Mouse (Mus musculus) R1 (cell line): Measurements from ENCODE around the gene Cox5a.

ENCODE experiments used
- DNase-seq: peaks from one replicate; pipeline ENCODE4 v3.0.0-alpha.2; 2018; ENCODE audit warnings: low read depth, low spot score

The Cox5a gene

GRCm38 (mm10) chr9:57521056-57521911 lies at the start of gene Cox5a:
Gene Cox5a, plus strand, starts transcription at chr9:57521274.
- peak; percentile 89 for DNase-seq

DNA sequence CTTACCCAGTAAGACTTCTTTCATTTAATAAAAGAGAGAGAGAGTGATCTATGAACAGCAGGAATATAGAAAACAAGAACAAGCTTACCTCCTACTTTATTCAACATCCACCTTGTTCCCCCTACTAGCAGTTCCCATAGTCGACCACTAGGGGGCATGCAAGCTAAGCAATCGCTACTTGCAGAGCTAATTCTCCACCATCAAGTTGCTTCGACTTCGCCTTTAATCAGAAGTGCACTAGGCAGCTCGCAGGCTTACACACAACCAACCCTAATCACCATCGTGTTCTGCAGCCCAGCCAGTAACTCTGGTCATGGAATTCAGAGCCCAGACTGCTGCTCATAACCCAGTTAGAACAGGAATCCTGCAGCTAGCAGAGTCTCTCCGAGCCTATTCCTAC lies 35.3 kb upstream of the Cox5a start:
- DNase-seq = peak; percentile 88

- DNase-seq = no peak
These were observed 33.3 kb upstream of the Cox5a start for GRCm38 (mm10) chr9:57487807-57488206.

DNA sequence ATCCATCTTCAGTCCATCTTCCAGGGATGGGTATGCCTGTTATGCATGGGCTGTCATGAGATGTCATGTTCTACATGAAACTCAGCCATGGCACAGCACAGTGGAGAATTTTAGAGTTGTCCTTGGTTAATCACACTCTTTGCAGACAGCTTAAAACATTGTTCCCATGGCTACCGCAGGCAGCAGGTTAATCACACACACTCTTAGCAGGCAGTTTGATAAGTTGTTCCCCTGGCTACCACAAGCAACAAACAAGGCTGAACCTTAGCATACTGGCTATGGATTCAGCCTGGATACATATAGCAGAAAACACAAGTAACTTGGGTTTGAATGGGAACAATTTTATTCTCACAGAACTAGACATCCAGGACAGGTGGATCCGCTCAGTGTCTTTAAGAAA lies 27.5 kb upstream of the Cox5a start:
- no peak for DNase-seq

GRCm38 (mm10) chr9:57494970-57495369 lies 26.1 kb upstream of the Cox5a start:
- DNase-seq = peak; percentile 93

- DNase-seq = no peak
These were observed 23.8 kb upstream of the Cox5a start for GRCm38 (mm10) chr9:57497236-57497635.

DNA sequence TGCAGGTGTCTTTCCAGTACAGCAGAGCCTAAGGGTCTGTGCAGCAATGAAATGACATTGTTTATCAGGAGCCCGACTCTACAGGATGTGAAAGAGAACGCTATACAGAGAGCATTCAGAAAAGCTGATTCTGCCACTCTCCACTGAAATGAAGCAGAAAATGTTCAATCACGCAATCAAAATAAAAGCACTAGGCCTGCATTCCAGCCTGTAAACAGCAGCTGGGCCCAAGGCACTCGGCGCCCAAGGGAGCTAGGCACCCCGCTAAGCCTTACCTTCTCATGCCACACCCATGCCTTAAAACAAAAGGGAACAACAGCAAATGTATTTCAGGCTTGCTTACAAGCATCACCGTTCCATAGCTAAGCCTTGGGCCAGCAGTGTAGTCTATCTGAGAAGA lies 22.5 kb upstream of the Cox5a start:
- no peak for DNase-seq

- DNase-seq = peak; percentile 19
These were observed 19.6 kb upstream of the Cox5a start for GRCm38 (mm10) chr9:57501452-57501851.

GRCm38 (mm10) chr9:57501861-57502260 lies 19.2 kb upstream of the Cox5a start:
- DNase-seq = peak; percentile 27

- DNase-seq = peak; percentile 67
These were observed 18.0 kb upstream of the Cox5a start for GRCm38 (mm10) chr9:57502911-57503621.

DNA sequence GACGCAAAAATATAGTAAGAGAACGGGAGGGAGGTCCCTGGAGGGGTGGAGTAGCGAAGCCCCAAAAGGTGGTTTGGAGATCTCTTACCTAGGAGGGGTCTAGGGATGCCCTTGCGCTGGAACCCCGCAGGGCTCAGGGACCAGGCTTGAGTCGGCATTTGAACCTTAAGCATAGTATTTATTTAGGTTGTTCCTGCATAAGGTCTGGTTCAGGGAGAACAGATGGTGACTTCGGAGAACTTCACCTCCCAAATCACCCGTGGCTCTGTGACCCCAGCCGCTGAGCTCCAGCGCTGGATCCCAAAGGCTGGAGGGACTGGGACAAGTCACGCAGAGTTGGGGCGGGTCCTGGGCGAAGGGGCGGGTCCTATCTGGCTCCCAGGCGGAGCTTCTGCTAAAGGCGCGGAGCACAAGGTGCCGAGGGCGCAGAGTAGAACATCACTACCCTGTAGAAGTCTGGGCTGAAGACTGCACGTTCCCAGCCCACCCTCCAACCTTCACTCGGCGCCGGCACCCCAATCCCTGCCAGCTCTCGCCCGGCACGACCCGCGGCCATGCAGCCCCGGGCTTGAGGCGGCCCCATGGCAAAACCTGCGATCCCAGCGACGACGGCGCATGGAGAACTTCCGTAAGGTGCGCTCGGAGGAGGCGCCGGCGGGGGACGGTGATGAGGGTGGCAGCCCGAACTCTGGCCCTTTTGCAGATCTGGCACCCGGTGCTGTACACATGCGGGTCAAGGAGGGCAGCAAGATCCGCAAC lies 17.3 kb upstream of the Cox5a start, which contains the start of gene Rpp25:
Rpp25 (plus strand) TSS at position 405 of the 759 bp plus-strand sequence.
- peak; percentile 94 for DNase-seq

DNA sequence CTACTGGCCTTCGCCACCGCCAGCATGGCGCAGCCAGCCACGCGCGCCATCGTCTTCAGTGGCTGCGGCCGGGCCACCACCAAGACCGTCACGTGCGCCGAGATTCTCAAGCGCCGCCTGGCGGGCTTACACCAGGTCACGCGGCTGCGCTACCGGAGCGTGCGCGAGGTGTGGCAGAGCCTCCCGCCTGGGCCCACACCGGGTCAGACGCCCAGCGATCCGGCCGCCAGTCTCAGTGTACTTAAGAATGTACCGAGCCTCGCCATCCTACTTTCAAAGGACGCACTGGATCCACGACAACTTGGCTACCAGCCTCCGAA lies 16.7 kb upstream of the Cox5a start:
- DNase-seq = peak; percentile 91

DNA sequence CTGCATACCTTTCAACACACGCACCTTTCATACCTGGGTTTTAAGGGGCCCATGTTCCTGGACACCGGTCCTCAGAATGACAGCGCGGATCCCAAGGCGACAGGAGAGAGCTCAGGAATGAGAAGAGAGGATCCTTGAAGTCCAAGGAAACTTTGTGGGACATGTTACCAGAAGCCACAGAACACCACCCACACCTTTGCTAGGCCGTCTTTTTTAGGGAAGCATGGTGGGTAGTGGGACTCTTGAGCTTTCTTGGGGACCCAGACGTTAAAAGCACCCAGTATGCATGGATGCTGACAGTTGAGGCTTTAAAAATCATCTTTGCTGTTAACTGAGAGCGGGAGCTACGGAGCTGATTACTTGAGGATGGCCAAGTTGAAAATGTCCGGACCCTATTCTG lies 16.2 kb upstream of the Cox5a start:
- DNase-seq = no peak

DNA sequence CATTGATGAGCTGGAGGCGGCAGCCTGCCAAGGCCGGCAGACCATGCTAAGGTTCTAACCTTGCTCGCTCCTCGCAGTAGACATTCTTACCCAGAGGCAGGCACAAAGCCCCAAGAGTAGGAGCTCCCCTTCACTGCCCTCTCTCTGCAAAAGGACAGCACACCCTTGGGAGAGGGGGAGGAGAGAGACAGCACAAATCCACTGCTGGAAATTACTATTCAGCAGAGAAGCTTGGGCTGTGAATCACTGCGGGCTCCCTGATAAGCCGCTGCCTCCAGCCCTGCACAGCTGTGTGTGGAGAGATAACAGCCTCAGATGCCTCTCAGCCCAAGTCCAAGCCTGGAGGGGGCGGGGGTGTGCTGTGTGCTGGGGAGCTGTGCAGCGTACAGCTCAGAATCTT lies 15.4 kb upstream of the Cox5a start:
- peak; percentile 57 for DNase-seq

- DNase-seq = peak; percentile 86
These were observed 10.5 kb upstream of the Cox5a start for GRCm38 (mm10) chr9:57510577-57510976.

DNA sequence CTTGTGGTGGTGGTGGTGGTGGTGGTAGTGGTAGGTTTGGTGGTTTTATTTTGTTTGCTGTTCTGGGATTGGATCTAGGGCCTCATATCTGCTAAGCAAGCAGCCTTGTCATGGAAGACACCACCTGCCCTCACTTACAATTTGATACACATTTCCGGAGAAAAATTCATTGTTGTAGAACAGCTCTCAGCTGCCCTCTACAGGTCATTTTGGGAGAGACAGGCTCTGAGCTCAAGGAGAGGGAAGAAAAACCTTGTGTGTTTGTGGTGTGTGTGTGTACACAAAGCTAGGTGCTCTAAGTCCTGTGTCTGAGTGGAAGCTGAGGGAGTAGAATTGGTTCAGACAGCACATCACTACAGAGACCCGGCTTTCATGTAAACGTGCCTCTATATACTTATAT lies 4.0 kb upstream of the Cox5a start:
- DNase-seq = peak; percentile 82

GRCm38 (mm10) chr9:57520375-57521055 lies 559 bp upstream of the Cox5a start:
- DNase-seq = peak; percentile 74

- DNase-seq = peak; percentile 24
These were observed 1.2 kb downstream of the Cox5a start for GRCm38 (mm10) chr9:57522114-57522860.

DNA sequence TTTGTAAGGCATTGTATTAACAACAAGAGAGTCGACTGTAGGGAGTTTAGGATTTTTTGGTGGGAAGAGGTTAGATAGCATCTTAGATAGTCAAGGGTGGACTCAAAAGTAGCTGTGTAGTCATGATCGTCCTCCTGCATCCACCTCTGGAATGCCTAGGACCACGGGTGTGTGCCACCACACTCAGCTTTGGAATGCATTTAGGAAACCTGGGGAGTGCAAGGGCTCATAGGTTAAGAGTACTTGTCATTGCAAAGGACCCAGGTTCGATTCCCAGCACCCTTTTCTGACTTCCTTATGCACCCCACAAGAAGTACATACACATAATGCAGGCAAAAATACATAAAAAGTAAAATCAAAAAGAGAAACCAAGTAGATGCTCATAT lies 1.8 kb downstream of the Cox5a start:
- peak; percentile 48 for DNase-seq

- peak; percentile 91 for DNase-seq
These were observed 2.7 kb downstream of the Cox5a start for GRCm38 (mm10) chr9:57523754-57524153.

- no peak for DNase-seq
These were observed 3.4 kb downstream of the Cox5a start for GRCm38 (mm10) chr9:57524439-57524838.
